Mouse (Mus musculus) brain, adult 10 weeks (tissue): ENCODE data around the gene Olfr96. TPM values are rescaled to one million over a fixed set of nuclear protein-coding genes. Genes with fewer than 3 reads are reported as not detected.

ENCODE experiments used
- polyA plus RNA-seq: library from polyadenylated mRNA; stranded (reverse); fragments of 350-450 nt; fragmentation: Illumina TruSeq; extraction: RNeasy Lipid Tissue Mini Kit (QIAGEN cat#74804); gene quantifications from one replicate; pipeline ENCODE4 v1.2.3, GENCODE M21; 2015; ENCODE audit warnings: low read depth, low replicate concordance

Olfr96 gene
- not detected for polyA plus RNA-seq

DNA sequence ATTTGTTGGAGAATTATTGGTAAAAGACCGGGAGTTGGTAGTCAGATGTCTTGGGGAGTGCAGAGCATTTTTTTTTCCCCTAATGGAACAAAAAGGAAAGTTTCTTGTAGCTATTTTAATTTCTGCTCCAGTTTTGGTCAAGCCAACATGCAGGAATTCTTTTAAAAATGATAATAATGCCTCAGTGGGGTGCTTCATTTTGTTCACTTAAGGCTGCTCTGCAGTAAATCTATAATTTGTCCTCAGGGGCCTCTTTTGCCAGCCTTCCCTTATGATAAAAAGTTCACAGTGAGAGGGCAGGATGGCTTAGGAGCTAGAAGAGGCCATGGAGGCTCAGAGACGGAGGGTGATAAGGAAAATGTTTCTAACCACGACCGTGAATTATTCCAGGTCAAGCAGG lies at the start of gene Olfr96:
TSS of gene Olfr96 (plus strand) at position 301 of the 400 bp plus-strand sequence.

GRCm38 (mm10) chr17:37193656-37194055 lies 26.3 kb upstream of the Olfr96 start, which contains the start of gene Ubd:
Ubd (plus strand) TSS chr17:37193892.

GRCm38 (mm10) chr17:37200894-37201293 lies 19.1 kb upstream of the Olfr96 start, which contains the start of gene Olfr94:
Olfr94 (minus strand) TSS chr17:37200994.

DNA sequence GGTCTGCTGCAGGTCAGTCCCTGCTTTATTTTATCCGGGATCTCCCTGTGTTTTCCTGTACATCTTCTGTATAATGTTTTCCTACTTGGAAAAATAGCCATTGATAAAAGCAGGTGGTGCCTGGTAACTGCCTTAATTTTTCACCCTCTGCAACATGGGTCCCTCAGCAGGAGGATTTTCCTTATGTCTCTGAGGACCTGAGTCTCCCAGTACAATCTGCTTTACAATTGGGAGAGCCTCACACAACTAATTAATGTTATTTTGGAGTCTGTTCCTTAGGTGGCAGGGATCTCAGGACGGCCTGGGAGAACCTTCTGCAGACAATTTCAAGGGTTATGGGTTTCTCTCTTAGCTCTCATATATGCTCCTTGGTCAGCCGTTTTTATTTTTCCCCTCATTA lies 6.9 kb upstream of the Olfr96 start, which contains the start of gene Olfr95:
TSS of gene Olfr95 (minus strand) at position 101 of the 400 bp plus-strand sequence.

GRCm38 (mm10) chr17:37237230-37237629 lies 17.3 kb downstream of the Olfr96 start, which contains the start of gene Olfr97:
Olfr97 (minus strand) TSS chr17:37237330.

DNA sequence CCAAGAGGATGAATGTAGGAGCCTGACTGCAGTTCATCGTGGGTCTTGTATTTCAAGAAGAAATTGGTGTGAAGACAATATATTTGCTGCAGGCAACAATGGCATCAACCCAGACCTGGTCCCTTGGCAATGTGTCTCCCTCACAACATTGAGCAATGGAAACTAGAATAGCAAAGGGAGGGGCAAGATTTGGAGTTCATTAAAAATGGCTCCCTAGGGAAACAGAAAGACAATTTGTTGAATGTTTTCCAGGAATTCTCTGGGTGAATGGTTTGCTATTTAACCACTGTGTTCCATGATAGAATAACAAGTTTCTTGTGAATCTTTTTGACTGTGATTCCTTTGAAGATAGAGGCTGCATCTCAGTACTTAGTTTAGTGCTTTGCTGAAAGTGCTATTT lies 43.7 kb downstream of the Olfr96 start, which contains the start of gene Olfr98:
TSS of gene Olfr98 (minus strand) at position 124 of the 400 bp plus-strand sequence.

GRCm38 (mm10) chr17:37270058-37270701 lies 50.2 kb downstream of the Olfr96 start, which contains the start of gene H2-M3:
H2-M3 (plus strand) TSS chr17:37270220.

Other genes starting within 250 kb of the Olfr96 start
- 0.74 TPM for gene 2410137M14Rik, start 238.9 kb upstream of the Olfr96 start, polyA plus RNA-seq
- 1.2 TPM for gene H2-M5, start 230.6 kb upstream of the Olfr96 start, polyA plus RNA-seq
- gene Zfp57, start 219.0 kb upstream of the Olfr96 start, polyA plus RNA-seq, result 12.3 TPM
- 122 TPM for gene Mog, start 196.7 kb upstream of the Olfr96 start, polyA plus RNA-seq
- 529 TPM for gene Gabbr1, start 174.2 kb upstream of the Olfr96 start, polyA plus RNA-seq
- not detected for gene Olfr90, start 131.6 kb upstream of the Olfr96 start, polyA plus RNA-seq
- gene Olfr91, start 121.9 kb upstream of the Olfr96 start, polyA plus RNA-seq, result not detected
- not detected for gene Olfr92, start 100.1 kb upstream of the Olfr96 start, polyA plus RNA-seq
- not detected for gene Olfr93, start 58.7 kb upstream of the Olfr96 start, polyA plus RNA-seq
- gene Ubd, start 26.3 kb upstream of the Olfr96 start, polyA plus RNA-seq, result not detected
- gene Olfr94, start 19.2 kb upstream of the Olfr96 start, polyA plus RNA-seq, result not detected
- gene Olfr95, start 7.0 kb upstream of the Olfr96 start, polyA plus RNA-seq, result not detected
- not detected for gene Olfr97, start 17.2 kb downstream of the Olfr96 start, polyA plus RNA-seq
- not detected for gene Olfr98, start 43.6 kb downstream of the Olfr96 start, polyA plus RNA-seq
- gene H2-M3, start 50.1 kb downstream of the Olfr96 start, polyA plus RNA-seq, result 5.0 TPM
- gene Olfr99, start 63.3 kb downstream of the Olfr96 start, polyA plus RNA-seq, result not detected
- not detected for gene Olfr101, start 84.2 kb downstream of the Olfr96 start, polyA plus RNA-seq
- not detected for gene Olfr102, start 96.9 kb downstream of the Olfr96 start, polyA plus RNA-seq
- gene Olfr103, start 119.6 kb downstream of the Olfr96 start, polyA plus RNA-seq, result not detected
- not detected for gene Olfr104-ps, start 139.4 kb downstream of the Olfr96 start, polyA plus RNA-seq
- not detected for gene Olfr105-ps, start 158.9 kb downstream of the Olfr96 start, polyA plus RNA-seq
- not detected for gene Olfr106-ps, start 170.2 kb downstream of the Olfr96 start, polyA plus RNA-seq
- not detected for gene Olfr107, start 179.1 kb downstream of the Olfr96 start, polyA plus RNA-seq
- gene Olfr108, start 225.3 kb downstream of the Olfr96 start, polyA plus RNA-seq, result not detected
- gene Olfr109, start 238.8 kb downstream of the Olfr96 start, polyA plus RNA-seq, result not detected